Mouse (Mus musculus) bone marrow macrophage, adult 2 months (primary cell): ENCODE results near the gene Ogt.

Source experiments
- CTCF ChIP-seq: IDR thresholded peaks from 2 replicates; pipeline ENCODE4 v1.5.1; 2012; ENCODE audit warnings: low read depth, mild to moderate bottlenecking, low read length, moderate library complexity
- POLR2A ChIP-seq: IDR thresholded peaks from 2 replicates; pipeline ENCODE4 v1.6.1; 2012; ENCODE audit warnings: mild to moderate bottlenecking, low read depth, low read length, borderline replicate concordance

- TF ChIP-seq POLR2A = no peak
- no peak for TF ChIP-seq CTCF
Measured at GRCm38 (mm10) chrX:101733288-101733687, 93.4 kb downstream of the Ogt start.
